Mouse (Mus musculus) spleen, adult 2 months (tissue): Measurements from ENCODE around the gene Cilp.

Experiments used
- CTCF ChIP-seq: fragments of 200-500 bp; IDR thresholded peaks from 2 replicates; pipeline ENCODE4 v1.5.1; 2011; ENCODE audit warnings: mild to moderate bottlenecking, inconsistent platforms; ENCODE audit not compliant: insufficient read depth, insufficient read length, insufficient replicate concordance; ENCODE audit errors: extremely low read depth
- POLR2A ChIP-seq: fragments of 200-500 bp; IDR thresholded peaks from 2 replicates; pipeline ENCODE4 v1.6.1; 2011; ENCODE audit warnings: low read depth, low read length, inconsistent platforms

GRCm38 (mm10) chr9:65273873-65274272, 8.9 kb downstream of the Cilp start:
- TF ChIP-seq POLR2A (no peak), CTCF (no peak)
